Mouse (Mus musculus) granulocyte monocyte progenitor cell, adult 5-6 weeks (primary cell): Measurements from ENCODE around the gene Rbm20. TPM values are rescaled to one million over a fixed set of nuclear protein-coding genes. Genes with fewer than 3 reads are reported as not detected.
A peak's percentile ranks its signal among the peaks of the same experiment; 100 is the strongest.

Experiments used
- ATAC-seq: replicated peaks from 2 replicates; pipeline ENCODE4 v1.8.0; 2016; ENCODE audit warnings: mild to moderate bottlenecking, moderate TSS enrichment, inconsistent platforms; ENCODE audit not compliant: poor library complexity, severe bottlenecking
- total RNA-seq, 2 experiments: library from RNA; stranded (forward) in 1 of 2; stranded (reverse) in 1 of 2; fragments of 200-712, 200-1000 nt in 1 of 2; fragments of >200 nt in 1 of 2; fragmentation: Nextera tagmentation in 1 of 2; gene quantifications; 2 replicates each; pipeline ENCODE4 v1.2.3; 2014 to 2017

The Rbm20 gene
- total RNA-seq, 2 experiments from 2014 or later: 0.05 to 0.09 TPM

DNA sequence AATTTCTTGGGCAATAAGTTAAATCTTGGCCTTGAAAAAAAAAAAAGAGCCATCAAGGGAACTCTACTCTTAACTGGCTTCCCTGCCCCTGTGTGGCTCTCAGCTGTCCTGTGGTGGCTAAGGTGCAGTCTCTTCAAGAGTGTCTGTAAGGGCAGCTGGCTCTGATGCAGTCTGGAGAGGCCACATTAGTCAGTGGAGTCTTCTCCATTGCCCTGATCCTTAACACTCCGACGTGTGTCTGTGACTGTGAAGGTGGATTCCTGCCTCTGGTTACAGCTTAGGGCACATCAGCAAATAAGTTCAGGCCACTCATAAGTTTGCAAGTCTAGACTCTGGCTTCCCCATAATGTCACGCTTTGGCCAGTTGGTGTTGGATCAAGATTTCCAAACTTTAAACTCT lies 108.2 kb downstream of the Rbm20 start:
- ATAC-seq: no peak

DNA sequence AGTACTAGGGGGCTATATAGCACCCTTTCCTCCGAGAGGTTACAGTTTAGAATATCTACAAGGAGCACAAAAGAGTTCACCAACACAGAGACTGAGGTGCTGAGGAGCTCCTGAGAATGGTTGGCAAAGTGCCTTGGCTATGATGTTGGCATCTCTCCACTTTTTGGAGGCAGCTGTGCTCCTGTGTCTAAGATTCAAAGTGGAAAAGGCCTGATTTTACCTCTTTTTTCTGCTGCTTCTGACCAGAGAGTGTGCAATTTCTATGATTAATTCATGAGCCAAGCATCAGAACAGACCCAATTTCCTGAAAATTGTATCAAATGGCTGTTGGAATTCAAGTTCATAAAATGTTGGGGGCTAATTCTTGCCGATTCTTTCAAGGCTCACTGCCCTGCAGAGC lies 109.1 kb downstream of the Rbm20 start:
- ATAC-seq: no peak

DNA sequence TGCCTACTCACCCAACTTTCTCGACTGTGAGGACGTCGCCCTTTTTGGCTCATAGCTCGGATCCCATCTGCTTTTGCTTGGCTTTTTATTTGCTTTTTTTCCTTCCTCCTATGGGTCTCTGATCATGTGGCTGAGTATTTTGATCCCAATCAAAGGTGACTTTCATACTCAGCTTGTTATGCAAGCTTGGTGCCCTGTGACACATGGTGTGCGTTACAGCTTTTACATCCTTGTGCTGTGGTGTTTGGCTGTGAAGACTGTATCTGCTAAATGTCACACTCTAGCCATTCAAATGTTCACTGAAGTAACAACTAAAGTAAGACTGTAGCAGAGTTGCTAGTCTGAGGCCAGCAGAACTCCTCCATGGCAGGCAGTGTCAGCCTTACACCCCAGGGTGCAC lies 109.7 kb downstream of the Rbm20 start:
- no peak for ATAC-seq

DNA sequence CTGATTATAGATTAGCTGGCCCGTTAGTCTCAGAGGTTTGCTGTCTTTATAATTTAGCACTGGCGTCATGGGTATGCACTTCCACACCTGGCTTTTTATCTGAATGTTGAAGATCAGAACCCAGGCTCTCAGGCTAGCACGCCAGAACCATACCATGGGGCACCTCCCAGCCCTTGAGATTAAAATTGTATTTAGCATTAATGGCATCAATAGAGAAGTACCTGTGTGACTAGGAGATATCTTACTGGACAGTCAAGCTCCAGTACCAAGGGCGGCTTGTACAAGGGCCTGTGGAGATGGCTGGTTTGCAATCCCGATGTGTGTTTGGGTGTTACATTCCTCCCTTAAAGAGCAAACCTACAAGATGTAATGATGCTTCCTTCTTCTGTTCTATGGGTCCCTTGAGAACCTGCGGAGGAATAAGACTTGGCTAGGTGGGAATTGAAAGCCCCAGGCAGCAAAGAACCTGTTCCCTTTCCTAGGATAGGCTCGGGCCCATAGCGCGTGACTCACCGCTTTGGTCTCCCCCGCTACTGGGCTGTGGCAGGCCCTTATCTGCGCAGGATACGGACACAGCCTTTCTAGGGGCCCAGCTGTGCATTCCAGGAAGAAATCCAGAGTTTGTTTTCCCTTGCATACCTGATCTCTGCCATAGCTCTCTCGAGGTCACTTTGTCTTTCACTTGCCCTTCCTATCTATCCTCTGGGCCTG lies 111.7 kb downstream of the Rbm20 start:
- no peak for ATAC-seq

DNA sequence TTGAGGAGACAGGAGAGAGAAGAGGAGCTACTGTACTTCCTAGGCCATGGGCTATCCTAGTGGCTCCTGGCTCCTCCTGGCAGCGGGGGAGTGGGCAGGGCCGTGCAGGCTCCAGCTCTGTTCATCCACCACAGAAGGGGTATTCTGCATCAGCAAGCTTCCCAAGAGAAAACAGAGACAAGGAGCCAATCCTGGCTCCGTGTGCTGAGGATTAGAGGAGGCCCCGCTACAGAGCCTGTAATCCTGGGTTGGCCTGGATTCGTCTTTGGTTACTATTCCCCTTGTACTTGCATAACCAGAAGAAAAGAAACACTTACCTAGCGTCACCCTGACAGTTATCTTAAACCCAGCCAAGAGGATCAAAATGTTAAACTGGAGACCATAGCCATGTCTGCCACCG lies 112.5 kb downstream of the Rbm20 start:
- ATAC-seq: no peak

DNA sequence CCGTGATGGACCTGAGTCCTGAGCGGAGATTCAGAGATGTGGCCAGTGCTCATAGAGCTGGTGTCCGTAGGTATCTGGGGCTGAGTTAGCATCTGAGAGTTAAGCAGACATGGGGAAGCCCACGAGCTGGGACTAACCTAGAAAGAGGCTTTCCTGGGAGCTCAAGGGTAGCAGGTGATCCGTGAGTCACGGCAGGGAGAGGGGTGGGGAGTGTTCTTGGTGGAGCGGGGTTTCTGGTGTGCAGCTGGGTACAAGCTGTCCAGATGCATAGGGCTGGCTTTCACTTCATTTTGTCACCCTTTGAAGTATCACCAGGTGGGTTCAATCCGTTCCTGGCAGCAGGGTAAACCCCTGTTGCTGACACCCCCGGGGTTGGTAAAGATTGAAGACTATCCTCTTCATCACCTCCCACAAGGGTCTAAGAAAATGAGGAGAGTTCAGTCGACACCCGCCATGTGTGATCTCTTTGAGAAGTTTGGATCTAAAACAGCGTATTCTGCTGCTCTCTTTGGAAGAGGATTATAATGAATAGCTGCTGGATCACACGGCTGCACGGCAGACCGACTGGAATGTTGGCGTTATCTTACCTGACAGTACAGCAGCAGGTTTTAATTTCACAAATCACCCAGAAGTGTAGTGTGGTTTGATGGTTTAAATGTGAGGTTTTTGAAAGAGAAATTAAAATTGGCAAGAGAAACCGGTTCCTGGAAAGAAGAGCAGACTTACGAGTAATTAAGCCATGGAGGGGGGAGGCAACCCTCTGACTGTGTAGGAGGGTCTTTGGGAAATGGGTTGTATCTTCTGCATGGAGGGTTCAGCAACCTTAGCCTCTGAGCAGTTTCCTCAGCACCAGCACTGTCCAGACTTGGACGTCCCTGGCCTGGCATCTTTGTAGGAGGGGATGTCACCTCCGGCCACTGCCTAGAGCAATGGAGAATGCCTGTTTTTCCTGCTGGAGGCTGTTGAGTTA lies 114.9 kb downstream of the Rbm20 start:
- no peak for ATAC-seq

DNA sequence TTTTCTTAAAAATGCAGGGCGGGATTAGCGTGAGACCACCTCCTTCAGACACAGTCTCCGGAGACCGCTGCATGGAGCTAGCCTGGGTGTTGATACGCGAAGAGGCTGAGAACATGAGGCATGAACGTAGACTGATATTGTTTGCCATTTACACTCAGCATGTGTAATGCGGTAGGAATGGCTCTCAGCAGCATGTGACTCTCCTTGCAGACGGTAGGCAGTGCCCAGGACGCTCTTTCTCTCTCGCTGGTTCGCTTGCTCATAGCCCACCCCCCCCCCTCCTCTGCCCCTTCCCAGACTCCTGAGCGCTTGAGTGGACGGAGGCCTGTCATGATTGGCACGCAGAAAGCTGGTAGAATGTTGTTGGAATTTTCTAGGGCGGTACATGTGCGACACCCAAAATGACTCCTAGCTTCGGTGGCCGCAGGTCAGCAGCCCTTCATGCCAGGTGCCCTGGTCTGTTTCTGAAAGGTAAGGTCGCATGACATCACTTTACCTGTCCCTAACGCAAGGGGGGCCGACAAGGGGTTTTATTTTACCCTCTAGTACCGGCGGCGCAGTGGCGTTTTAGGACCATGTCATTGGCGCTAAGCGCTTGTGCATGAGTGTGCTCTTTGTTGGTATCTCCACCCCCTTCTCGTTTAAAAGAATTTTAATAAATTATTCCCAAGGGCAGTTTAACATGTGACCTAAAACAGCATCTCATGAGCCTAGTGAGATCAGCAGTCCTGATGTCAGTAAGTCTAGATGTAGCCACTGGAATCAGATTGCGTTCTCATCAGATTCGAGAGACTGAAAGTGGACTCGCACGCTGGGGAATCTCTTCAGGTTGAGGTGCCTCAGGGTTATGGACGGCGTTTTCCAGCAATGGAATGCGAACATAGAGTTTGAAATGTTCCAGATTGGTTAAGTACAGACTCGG lies 116.1 kb downstream of the Rbm20 start:
- ATAC-seq: no peak

DNA sequence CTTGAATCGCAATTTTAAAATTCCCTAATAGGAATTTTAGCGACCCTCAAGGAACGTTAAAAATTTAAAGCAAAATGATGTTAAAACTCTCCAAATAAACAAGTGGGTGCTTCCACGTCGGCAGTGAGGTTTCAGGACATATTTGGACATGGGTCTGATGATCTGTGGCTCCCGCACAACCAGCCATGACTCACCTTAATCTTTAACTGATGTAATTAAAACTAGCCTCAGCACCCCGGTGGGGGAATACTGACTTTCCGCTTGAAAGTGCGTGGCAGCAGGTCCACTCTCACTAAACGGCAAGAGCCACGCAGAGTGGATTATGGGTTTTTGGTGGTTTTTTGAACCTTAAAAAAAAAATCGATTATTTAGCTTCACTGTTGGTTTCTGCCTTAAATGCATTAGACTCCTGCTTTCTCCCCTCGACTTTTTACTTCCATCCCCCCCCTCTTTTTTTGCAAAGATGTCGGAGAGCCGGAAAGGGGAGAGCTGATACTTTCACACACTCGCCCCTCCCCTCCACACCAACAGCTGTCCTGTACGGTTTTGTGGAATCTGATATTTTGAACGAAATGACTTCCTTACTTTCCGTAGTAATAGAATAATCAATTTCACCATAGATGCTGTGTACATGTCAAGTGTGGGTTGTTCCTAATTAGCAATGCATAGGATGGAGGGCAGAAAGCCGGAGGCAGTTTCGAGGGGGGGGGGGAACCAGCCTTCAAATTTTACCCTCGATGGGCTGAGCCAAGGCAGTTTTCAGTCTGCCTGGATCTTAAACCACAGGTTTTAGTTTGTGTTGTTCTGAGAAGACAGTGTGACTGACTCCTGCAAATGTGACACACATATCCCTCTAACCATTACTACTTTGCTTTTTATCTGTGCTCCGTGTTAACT lies 117.1 kb downstream of the Rbm20 start:
- no peak for ATAC-seq

DNA sequence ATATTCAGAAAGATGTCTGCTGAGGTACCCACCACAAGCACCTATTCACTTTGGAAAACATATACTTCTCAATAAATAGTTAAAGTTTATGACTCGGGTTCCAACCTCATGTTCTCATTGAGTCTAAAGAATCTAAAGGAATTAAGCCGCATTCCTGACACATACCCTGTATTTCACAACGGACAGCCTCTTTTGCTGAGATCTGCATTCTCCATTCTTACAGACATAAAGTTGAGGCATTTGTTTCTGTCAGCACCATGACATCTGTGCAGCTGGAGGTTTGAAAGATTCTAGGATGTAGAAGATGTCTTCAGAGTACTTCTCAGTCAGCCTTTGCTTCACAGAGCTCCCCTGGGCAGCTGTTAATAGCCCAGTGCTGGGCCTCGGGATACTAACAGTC lies 117.9 kb downstream of the Rbm20 start:
- ATAC-seq: no peak

DNA sequence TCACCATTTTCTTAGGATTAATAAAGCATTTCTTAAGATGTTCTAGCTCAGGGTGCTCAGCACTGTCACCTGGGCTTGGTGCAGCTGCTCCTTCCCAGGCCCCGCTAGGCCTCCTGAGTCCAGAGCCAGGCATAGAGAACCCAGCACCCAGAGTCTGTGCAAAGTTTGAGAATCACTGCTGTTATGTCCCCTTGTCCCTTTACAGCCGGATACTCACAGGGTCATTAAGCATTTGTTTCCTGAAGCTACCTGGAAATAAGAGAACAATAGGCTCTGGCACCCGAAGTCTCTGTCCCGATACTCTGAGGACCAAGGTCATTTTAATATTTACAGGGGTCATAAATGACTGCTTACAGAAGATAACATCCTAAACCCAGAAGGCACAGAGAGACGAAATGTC lies 118.9 kb downstream of the Rbm20 start:
- ATAC-seq: no peak

DNA sequence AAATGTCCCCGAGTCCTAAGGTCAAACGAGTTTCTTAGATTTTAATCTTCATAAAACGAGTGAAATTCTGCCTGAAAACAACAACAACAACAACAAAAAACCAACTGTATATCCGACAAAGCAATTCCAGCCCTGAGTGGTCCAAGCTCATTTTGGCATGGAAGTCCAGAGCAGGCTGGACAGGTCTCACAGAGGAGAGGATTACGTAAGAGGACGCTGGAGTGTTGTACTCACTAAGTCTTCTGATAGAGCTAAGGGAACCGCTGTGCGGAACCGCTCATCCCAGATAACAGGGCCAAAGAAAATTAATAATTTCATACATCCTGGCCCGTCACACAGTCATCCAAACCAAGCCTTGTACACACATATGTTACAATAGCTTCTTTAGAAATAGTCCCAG lies 120.7 kb downstream of the Rbm20 start:
- ATAC-seq: no peak

DNA sequence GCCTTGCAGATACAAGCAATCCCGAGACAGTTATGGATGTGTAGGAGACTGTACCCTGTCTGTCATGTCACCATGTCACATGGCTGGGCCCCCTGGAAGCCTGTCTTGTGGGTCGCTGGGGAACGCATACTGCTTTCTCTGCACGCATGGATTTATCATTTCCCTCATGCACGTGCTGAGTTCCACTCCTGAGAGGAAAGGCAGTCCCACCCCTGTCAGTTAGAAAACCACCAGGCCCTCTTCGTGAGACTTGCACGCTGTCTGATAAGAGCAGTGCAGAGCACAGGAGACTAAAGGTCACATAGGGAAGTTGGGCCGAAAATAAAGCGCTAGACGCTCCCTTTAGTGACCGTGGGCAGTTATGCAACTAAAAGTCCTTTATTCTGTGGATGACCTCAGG lies 122.8 kb downstream of the Rbm20 start:
- ATAC-seq: peak; percentile 29

DNA sequence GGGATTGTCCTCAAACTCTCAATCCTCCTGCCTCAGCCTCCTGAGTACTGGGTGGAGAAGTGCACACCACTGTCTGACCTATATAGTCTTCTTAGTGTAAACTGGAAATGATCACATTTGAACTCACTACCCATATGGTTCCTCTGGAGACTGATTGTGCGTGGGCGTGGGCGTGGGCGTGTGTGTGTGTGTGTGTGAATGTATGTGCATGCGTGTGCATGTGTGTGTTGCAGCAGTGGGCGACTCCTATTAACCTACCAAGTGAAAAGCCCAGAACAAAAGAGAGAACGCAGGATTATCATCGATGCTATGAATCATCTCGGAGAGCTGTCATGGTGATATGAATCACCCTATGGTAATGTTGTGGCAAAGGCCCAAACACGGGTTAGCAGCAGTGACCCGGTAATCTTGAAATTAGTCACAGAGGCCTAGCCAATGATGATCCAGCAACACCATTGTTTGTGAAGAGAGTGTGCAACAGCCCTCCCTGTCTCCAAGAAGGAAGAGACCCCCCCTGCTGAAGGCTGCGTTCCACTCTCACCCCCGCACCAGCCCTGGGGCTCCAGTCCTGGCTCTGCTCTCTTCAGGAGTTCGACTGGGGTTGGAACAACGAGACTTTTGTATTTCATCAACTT lies 123.4 kb downstream of the Rbm20 start:
- ATAC-seq: peak; percentile 57

DNA sequence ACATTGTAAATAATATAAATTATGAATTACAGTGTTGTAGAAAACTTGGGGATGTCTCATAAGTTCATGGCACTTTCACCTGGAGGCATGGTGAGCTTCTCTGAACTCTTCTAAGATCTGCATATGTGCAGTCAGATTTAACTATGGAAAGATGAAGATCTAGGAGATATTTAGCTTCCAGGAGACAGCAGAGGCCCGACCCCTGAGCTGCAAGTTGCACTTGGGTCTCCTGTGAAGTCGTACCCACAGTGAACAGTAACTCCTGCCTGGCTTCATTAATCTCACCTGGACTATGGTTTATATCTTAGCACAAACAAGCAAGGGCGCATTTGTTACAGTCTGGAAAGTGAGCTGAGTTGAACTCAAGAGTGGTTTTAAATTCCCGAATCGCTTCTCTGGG lies 124.3 kb downstream of the Rbm20 start:
- no peak for ATAC-seq

DNA sequence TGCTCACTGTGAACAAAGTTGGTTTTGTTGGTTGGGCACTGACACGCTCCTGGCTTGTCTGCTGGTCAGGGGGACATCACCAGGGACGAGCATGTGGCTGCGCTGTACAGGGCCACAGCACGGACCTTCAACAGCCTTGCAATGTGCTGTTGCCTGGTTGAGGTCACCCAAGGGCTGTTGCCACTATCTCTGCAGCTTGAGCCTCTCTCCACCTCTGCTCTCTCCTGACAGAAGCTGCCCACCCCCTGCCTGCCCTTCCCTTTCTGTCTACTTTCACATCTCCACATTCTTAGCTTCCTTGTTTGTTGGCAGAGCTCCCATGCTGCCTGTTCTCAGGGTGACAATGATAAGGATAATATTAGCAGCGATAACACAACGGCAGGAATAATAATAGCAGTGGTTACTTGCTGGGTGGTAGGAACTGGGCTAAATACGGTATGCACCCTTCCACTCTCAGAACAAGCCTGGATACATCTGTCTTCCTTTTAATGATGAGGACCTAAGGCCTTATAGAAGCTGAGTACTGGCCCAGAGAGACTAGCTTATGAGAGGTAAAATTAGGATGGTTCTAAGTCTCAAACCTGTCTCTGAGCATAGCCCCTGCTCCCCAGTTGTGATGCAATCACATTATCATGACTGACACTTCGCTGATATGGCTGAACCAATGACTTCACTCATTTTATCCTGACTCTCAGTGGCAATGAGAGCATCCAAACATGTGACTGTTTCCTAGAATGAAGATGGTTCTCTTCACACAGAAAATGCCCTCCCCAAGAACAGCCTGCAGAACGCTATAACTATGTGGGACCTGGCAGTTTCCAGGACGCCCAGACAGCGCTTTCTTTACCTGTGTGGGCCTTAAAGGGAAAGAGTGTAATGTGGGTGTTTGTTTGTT lies 124.9 kb downstream of the Rbm20 start:
- peak; percentile 71 for ATAC-seq

DNA sequence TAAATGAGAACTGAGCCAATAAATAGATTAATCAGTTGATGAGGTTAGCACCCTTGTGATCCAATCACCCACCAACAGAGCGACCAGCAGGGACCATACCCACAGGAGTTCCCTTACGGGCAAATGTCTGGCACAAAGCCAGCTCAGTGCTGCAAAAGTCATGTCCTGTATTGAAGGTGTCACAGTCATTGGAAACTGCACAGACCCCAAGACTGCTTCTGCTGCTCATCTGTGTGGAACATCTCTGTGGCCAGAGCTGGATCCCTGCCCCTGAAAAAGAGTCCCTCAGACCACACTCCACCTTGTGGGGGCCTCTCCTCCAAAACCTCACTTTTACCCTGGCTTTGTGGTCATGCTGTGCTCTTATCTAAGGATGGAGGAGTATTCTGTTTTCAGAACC lies 126.8 kb downstream of the Rbm20 start:
- ATAC-seq: no peak; the same call in 1 of the 2 replicates

DNA sequence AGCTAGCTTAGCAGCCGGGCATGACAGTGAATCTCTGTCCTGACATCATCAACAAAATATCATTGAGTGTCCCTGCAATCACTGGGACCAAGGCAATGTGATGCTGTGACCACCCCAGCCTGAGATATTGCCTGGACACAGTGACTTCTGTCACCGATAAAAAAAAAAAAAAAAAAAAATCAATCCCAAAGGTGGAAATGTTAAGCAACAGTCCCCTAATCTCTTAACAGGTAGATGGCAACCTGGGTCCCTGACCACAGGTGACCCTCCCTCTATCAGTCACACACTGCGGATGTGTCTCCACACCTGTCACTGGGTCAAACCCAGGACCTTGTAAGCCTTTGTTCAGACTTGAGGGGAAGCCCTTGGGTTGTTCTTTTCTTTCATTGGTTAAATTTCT lies 128.0 kb downstream of the Rbm20 start:
- ATAC-seq: no peak

DNA sequence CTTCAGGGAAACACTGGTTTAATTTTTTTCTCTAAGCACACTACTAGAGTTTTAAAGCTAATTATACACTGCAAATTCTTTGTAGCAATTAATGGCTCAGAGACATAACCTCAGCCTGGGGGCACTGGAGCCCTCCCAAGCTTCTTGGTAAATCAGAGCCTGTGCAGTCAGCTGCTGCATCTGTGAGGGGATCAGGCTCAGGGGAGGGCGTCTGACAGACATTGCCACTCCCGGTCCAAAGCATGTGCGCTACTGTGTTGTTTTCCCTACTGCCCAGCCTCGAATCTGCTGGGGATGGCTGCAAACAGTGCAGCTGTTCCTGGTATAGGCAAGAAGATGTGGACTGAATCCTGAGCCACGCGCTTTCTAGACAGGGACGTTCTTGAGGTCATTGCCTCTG lies 129.0 kb downstream of the Rbm20 start:
- no peak for ATAC-seq
